Mouse (Mus musculus): ENCODE results near the gene Kdelc2. TPM values are rescaled to one million over a fixed set of nuclear protein-coding genes. Genes with fewer than 3 reads are reported as not detected.

Gene Kdelc2
- polyA plus RNA-seq, 1 experiment from 2014 or later = 29.5 TPM

GRCm38 (mm10) chr9:53346402-53346801 lies 37.4 kb upstream of the Kdelc2 start:
- no peak overlapping the region for H3K27ac ChIP-seq (ENCODE audit: low read length)
- H3K27me3 ChIP-seq (ENCODE audit: control insufficient read depth, insufficient read depth, low read length) = no peaks in the 10 kb centered on the region
- no peak overlapping the region for H3K4me2 ChIP-seq (replicated peaks; ENCODE audit: low read depth, low read length)
- WGBS = 33% methylated on average over 6 of the region's 6 CpGs
- H3K9me3 ChIP-seq (ENCODE audit: control insufficient read depth, low read depth, low read length) = peaks cover 3% of the 10 kb centered on the region; the same call in 1 of the 2 replicates
- H3K4me1 ChIP-seq (ENCODE audit: control insufficient read depth, insufficient read depth, low read length) = no peaks in the 10 kb centered on the region
- H3K9ac ChIP-seq (replicated peaks; ENCODE audit: low read depth, low read length) = no peak overlapping the region
- no peak overlapping the region for H3K4me3 ChIP-seq (ENCODE audit: low read depth, low read length)
- no peaks in the 10 kb centered on the region for H3K36me3 ChIP-seq (ENCODE audit: control insufficient read depth, insufficient read depth, low read length)
- ATAC-seq (ENCODE audit: insufficient number of reproducible peaks, insufficient read depth, low FRiP score, low read depth) = no peak

GRCm38 (mm10) chr9:53349211-53349610 lies 34.6 kb upstream of the Kdelc2 start:
- Histone ChIP-seq H3K4me3 (ENCODE audit: low read depth, low read length) (no peak overlapping the region), H3K4me2 (replicated peaks; ENCODE audit: low read depth, low read length) (no peak overlapping the region), H3K27ac (ENCODE audit: low read length) (no peak overlapping the region), H3K27me3 (ENCODE audit: control insufficient read depth, insufficient read depth, low read length) (no peaks in the 10 kb centered on the region), H3K4me1 (ENCODE audit: control insufficient read depth, insufficient read depth, low read length) (no peaks in the 10 kb centered on the region), H3K9ac (replicated peaks; ENCODE audit: low read depth, low read length) (no peak overlapping the region), H3K36me3 (ENCODE audit: control insufficient read depth, insufficient read depth, low read length) (no peaks in the 10 kb centered on the region), H3K9me3 (ENCODE audit: control insufficient read depth, low read depth, low read length) (peaks cover 3% of the 10 kb centered on the region; the same call in 1 of the 2 replicates)
- ATAC-seq (ENCODE audit: insufficient number of reproducible peaks, insufficient read depth, low FRiP score, low read depth) = no peak
- 81% methylated on average over 1 of the region's 1 CpGs for WGBS

GRCm38 (mm10) chr9:53350331-53350730 lies 33.5 kb upstream of the Kdelc2 start:
- 93% methylated on average over 2 of the region's 2 CpGs for WGBS
- no peak for ATAC-seq (ENCODE audit: insufficient number of reproducible peaks, insufficient read depth, low FRiP score, low read depth)

GRCm38 (mm10) chr9:53351899-53352298 lies 31.9 kb upstream of the Kdelc2 start:
- peaks cover 3% of the 10 kb centered on the region; the same call in 1 of the 2 replicates for H3K9me3 ChIP-seq (ENCODE audit: control insufficient read depth, low read depth, low read length)
- WGBS = 82% methylated on average over 6 of the region's 6 CpGs
- H3K9ac ChIP-seq (replicated peaks; ENCODE audit: low read depth, low read length) = no peak overlapping the region
- no peak for ATAC-seq (ENCODE audit: insufficient number of reproducible peaks, insufficient read depth, low FRiP score, low read depth)
- no peak overlapping the region for H3K27ac ChIP-seq (ENCODE audit: low read length)
- H3K27me3 ChIP-seq (ENCODE audit: control insufficient read depth, insufficient read depth, low read length) = no peaks in the 10 kb centered on the region
- H3K4me2 ChIP-seq (replicated peaks; ENCODE audit: low read depth, low read length) = no peak overlapping the region
- no peak overlapping the region for H3K4me3 ChIP-seq (ENCODE audit: low read depth, low read length)
- no peaks in the 10 kb centered on the region for H3K4me1 ChIP-seq (ENCODE audit: control insufficient read depth, insufficient read depth, low read length)
- no peaks in the 10 kb centered on the region for H3K36me3 ChIP-seq (ENCODE audit: control insufficient read depth, insufficient read depth, low read length)

More at GRCm38 (mm10) chr9:53350331-53350730, 33.5 kb upstream of the Kdelc2 start:
- Histone ChIP-seq H3K9ac (replicated peaks; ENCODE audit: low read depth, low read length) (no peak overlapping the region), H3K4me2 (replicated peaks; ENCODE audit: low read depth, low read length) (no peak overlapping the region), H3K27ac (ENCODE audit: low read length) (no peak overlapping the region), H3K4me1 (ENCODE audit: control insufficient read depth, insufficient read depth, low read length) (no peaks in the 10 kb centered on the region), H3K9me3 (ENCODE audit: control insufficient read depth, low read depth, low read length) (peaks cover 3% of the 10 kb centered on the region; the same call in 1 of the 2 replicates), H3K36me3 (ENCODE audit: control insufficient read depth, insufficient read depth, low read length) (no peaks in the 10 kb centered on the region), H3K27me3 (ENCODE audit: control insufficient read depth, insufficient read depth, low read length) (no peaks in the 10 kb centered on the region), H3K4me3 (ENCODE audit: low read depth, low read length) (no peak overlapping the region)

- Histone ChIP-seq H3K4me1 (ENCODE audit: control insufficient read depth, insufficient read depth, low read length) (no peaks in the 10 kb centered on the region), H3K27me3 (ENCODE audit: control insufficient read depth, insufficient read depth, low read length) (no peaks in the 10 kb centered on the region), H3K36me3 (ENCODE audit: control insufficient read depth, insufficient read depth, low read length) (no peaks in the 10 kb centered on the region), H3K9me3 (ENCODE audit: control insufficient read depth, low read depth, low read length) (peaks cover 3% of the 10 kb centered on the region; the same call in 1 of the 2 replicates), H3K27ac (ENCODE audit: low read length) (no peak overlapping the region), H3K9ac (replicated peaks; ENCODE audit: low read depth, low read length) (no peak overlapping the region), H3K4me2 (replicated peaks; ENCODE audit: low read depth, low read length) (no peak overlapping the region), H3K4me3 (ENCODE audit: low read depth, low read length) (no peak overlapping the region)
- 89% methylated on average over 5 of the region's 5 CpGs for WGBS
- no peak for ATAC-seq (ENCODE audit: insufficient number of reproducible peaks, insufficient read depth, low FRiP score, low read depth)
Measured at GRCm38 (mm10) chr9:53353161-53353560, 30.7 kb upstream of the Kdelc2 start.

GRCm38 (mm10) chr9:53356219-53357155 lies 27.3 kb upstream of the Kdelc2 start:
- Histone ChIP-seq H3K4me3 (ENCODE audit: low read depth, low read length) (no peak overlapping the region), H3K27ac (ENCODE audit: low read length) (peak overlapping the region; percentile 72), H3K9ac (replicated peaks; ENCODE audit: low read depth, low read length) (no peak overlapping the region), H3K4me1 (ENCODE audit: control insufficient read depth, insufficient read depth, low read length) (no peaks in the 10 kb centered on the region), H3K9me3 (ENCODE audit: control insufficient read depth, low read depth, low read length) (no peaks in the 10 kb centered on the region), H3K27me3 (ENCODE audit: control insufficient read depth, insufficient read depth, low read length) (no peaks in the 10 kb centered on the region), H3K4me2 (replicated peaks; ENCODE audit: low read depth, low read length) (no peak overlapping the region), H3K36me3 (ENCODE audit: control insufficient read depth, insufficient read depth, low read length) (no peaks in the 10 kb centered on the region)
- ATAC-seq (ENCODE audit: insufficient number of reproducible peaks, insufficient read depth, low FRiP score, low read depth) = peak; percentile 99
- 38% methylated on average over 14 of the region's 14 CpGs for WGBS

GRCm38 (mm10) chr9:53371339-53371738 lies 12.5 kb upstream of the Kdelc2 start:
- 61% methylated on average over 3 of the region's 3 CpGs for WGBS
- no peaks in the 10 kb centered on the region for H3K9me3 ChIP-seq (ENCODE audit: control insufficient read depth, low read depth, low read length)
- no peak overlapping the region for H3K27ac ChIP-seq (ENCODE audit: low read length)
- H3K9ac ChIP-seq (replicated peaks; ENCODE audit: low read depth, low read length) = no peak overlapping the region
- H3K4me2 ChIP-seq (replicated peaks; ENCODE audit: low read depth, low read length) = no peak overlapping the region
- no peaks in the 10 kb centered on the region for H3K4me1 ChIP-seq (ENCODE audit: control insufficient read depth, insufficient read depth, low read length)
- no peak for ATAC-seq (ENCODE audit: insufficient number of reproducible peaks, insufficient read depth, low FRiP score, low read depth)
- H3K36me3 ChIP-seq (ENCODE audit: control insufficient read depth, insufficient read depth, low read length) = peaks cover 4% of the 10 kb centered on the region; the same call in 1 of the 2 replicates
- H3K27me3 ChIP-seq (ENCODE audit: control insufficient read depth, insufficient read depth, low read length) = no peaks in the 10 kb centered on the region
- no peak overlapping the region for H3K4me3 ChIP-seq (ENCODE audit: low read depth, low read length)

- no peaks in the 10 kb centered on the region for H3K4me1 ChIP-seq (ENCODE audit: control insufficient read depth, insufficient read depth, low read length)
- ATAC-seq (ENCODE audit: insufficient number of reproducible peaks, insufficient read depth, low FRiP score, low read depth) = no peak
- no peak overlapping the region for H3K4me2 ChIP-seq (replicated peaks; ENCODE audit: low read depth, low read length)
- H3K9me3 ChIP-seq (ENCODE audit: control insufficient read depth, low read depth, low read length) = no peaks in the 10 kb centered on the region
- WGBS = 64% methylated on average over 4 of the region's 4 CpGs
- no peak overlapping the region for H3K4me3 ChIP-seq (ENCODE audit: low read depth, low read length)
- no peak overlapping the region for H3K27ac ChIP-seq (ENCODE audit: low read length)
- no peak overlapping the region for H3K9ac ChIP-seq (replicated peaks; ENCODE audit: low read depth, low read length)
- H3K27me3 ChIP-seq (ENCODE audit: control insufficient read depth, insufficient read depth, low read length) = no peaks in the 10 kb centered on the region
- peaks cover 4% of the 10 kb centered on the region; the same call in 1 of the 2 replicates for H3K36me3 ChIP-seq (ENCODE audit: control insufficient read depth, insufficient read depth, low read length)
Measured at GRCm38 (mm10) chr9:53375907-53376306, 7.9 kb upstream of the Kdelc2 start.

All from stomach, embryonic 14.5 days (tissue).